Mouse (Mus musculus) limb, embryonic 12.5 days (tissue): Measurements from ENCODE around the gene Dhx40. TPM values are rescaled to one million over a fixed set of nuclear protein-coding genes. Genes with fewer than 3 reads are reported as not detected.
"Not testable (repeated sequence)": the region's sequence is repeated elsewhere in the genome, so short reads cannot be mapped to it uniquely, and the experiment has no call there.

ENCODE experiments used
- ATAC-seq: fragments of 200-750 bp; cut with Nextera tagmentation; 2 replicates; pipeline ENCODE4 v1.8.0; 2017; ENCODE audit warnings: low read depth, moderate TSS enrichment; ENCODE audit not compliant: insufficient number of reproducible peaks, insufficient read depth, low FRiP score, low TSS enrichment
- H3K27ac ChIP-seq: fragments of 300-500 bp; sonication (generic); 2 replicates; pipeline ENCODE4 v1.5.1; 2016; ENCODE audit warnings: mild to moderate bottlenecking, moderate library complexity
- H3K27me3 ChIP-seq: fragments of 300-500 bp; sonication (generic); 2 replicates; pipeline ENCODE4 v1.6.1; 2016; ENCODE audit warnings: mild to moderate bottlenecking, moderate library complexity
- H3K36me3 ChIP-seq: fragments of 300-500 bp; sonication (generic); 2 replicates; pipeline ENCODE4 v1.6.1; 2016; ENCODE audit warnings: mild to moderate bottlenecking, moderate library complexity
- H3K4me1 ChIP-seq: fragments of 300-500 bp; sonication (generic); replicated peaks from 2 replicates; pipeline ENCODE4 v1.6.1; 2016
- H3K4me2 ChIP-seq: fragments of 300-500 bp; sonication (generic); 2 replicates; pipeline ENCODE4 v1.6.1; 2016; ENCODE audit warnings: mild to moderate bottlenecking, moderate library complexity
- H3K4me3 ChIP-seq: fragments of 300-500 bp; sonication (generic); replicated peaks from 2 replicates; pipeline ENCODE4 v1.5.1; 2016; ENCODE audit warnings: mild to moderate bottlenecking
- H3K9ac ChIP-seq: fragments of 300-500 bp; sonication (generic); replicated peaks from 2 replicates; pipeline ENCODE4 v1.6.1; 2016; ENCODE audit warnings: mild to moderate bottlenecking, moderate library complexity
- H3K9me3 ChIP-seq: fragments of 300-500 bp; sonication (generic); 2 replicates; pipeline ENCODE4 v1.6.1; 2016; ENCODE audit warnings: mild to moderate bottlenecking, moderate library complexity
- WGBS: fragments of 180-500 bp; shearing (Covaris S2); methylation state at CpG from one replicate; pipeline ENCODE4 v1.1.7; 2016; 5-methylcytosine and 5-hydroxymethylcytosine counted together
- polyA plus RNA-seq: library from polyadenylated mRNA; unstranded; fragments of >200 nt; fragmentation: Nextera tagmentation; extraction: Ambion mirVana; gene quantifications from 2 replicates; pipeline ENCODE4 v1.2.1, GENCODE M21; 2016

Gene Dhx40
- polyA plus RNA-seq, 1 experiment from 2014 or later: 36.4 TPM

DNA sequence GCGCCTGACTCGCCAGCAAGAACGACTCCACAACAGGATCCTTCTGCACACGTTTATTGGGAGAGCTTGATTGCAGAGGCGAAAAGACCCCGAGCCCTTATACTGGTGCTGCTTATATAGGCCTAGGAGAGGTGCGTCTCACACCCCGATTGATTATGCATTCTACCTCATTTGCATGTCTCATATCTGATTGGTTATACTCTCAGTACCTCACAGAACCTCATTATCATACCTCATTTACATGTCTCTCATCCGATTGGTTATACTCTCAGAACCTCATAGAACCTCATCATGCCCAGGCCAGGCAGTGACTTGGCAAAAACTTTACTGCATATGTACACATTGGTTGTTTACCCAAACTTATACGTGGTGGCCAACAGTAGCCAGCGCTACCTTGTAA is 44.4 kb downstream of the Dhx40 start:
- H3K36me3 ChIP-seq, H3K4me1 ChIP-seq, H3K9me3 ChIP-seq, H3K27me3 ChIP-seq, H3K4me3 ChIP-seq, H3K9ac ChIP-seq, ATAC-seq, H3K4me2 ChIP-seq, H3K27ac ChIP-seq: not testable (repeated sequence)
- 90% methylated on average over 11 of the region's 11 CpGs for WGBS

DNA sequence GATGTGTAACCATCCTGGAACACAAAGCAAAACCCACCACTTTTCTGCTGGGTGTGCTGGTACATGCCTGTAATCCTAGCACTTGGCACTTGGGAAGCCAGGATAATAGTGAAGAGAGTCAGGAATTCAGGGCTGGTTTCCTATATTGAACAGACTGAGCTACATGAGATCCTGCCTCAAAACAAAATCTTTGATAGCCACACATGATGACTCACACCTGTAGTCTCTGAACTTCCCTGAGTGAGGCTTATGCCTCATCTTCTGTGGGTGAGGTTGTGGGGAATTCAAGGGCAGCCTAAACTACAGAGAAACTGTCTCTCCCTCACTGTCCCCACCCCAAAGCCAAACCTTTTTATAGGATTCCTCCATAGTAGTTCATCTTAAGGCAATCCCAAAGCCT is 47.2 kb downstream of the Dhx40 start:
- Histone ChIP-seq H3K9me3 (no peaks in the 10 kb centered on the region), H3K27ac (no peak overlapping the region), H3K4me3 (no peak overlapping the region), H3K36me3 (no peaks in the 10 kb centered on the region), H3K4me2 (no peak overlapping the region), H3K4me1 (peaks cover 13% of the 10 kb centered on the region), H3K27me3 (no peaks in the 10 kb centered on the region), H3K9ac (no peak overlapping the region)
- ATAC-seq: no peak

DNA sequence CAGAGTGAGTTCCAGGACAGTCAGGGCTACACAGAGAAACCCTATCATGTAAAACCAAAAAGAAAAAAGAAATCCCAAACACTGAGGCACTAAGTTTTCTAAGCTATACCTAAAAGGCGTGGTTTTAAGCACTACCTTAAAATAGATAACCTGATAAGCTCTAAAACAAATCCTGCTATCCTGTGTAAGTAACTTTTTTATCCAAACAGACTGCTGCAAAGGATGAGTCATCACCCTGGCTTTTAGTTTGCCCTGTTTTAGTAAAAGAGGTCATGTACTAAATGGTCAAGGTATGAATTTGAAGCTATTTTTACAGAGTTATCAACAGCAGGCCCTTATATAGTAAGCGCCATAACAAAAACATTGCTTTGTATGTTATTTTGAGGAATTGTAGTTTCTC is 47.7 kb downstream of the Dhx40 start:
- Histone ChIP-seq H3K4me3 (no peak overlapping the region), H3K9me3 (no peaks in the 10 kb centered on the region), H3K4me1 (peaks cover 16% of the 10 kb centered on the region), H3K4me2 (no peak overlapping the region), H3K27ac (no peak overlapping the region), H3K9ac (no peak overlapping the region), H3K27me3 (no peaks in the 10 kb centered on the region), H3K36me3 (no peaks in the 10 kb centered on the region)
- WGBS: 95% methylated on average over 2 of the region's 2 CpGs
- no peak for ATAC-seq

DNA sequence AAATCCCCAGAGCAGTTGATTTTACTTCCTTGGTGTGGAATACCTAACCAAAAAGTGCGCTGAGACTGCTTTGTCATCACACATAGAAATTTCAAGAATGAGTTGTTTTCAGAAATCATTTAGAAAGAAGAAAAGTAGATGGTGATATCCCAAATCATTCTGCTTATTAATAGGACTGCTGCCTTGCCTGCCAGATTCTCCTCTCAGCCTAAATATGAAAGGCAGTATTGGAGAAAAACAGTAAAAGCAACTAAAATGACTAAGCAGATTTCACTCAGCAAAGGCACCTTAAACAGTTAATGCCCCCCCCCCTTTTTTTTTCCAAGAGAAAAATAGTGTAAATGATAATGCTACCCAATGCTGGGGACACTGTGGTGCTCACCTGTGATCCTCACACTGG is 48.3 kb downstream of the Dhx40 start:
- peaks cover 16% of the 10 kb centered on the region for H3K4me1 ChIP-seq
- H3K27ac ChIP-seq: no peak overlapping the region
- no peaks in the 10 kb centered on the region for H3K9me3 ChIP-seq
- 91% methylated on average over 1 of the region's 1 CpGs for WGBS
- H3K27me3 ChIP-seq: no peaks in the 10 kb centered on the region
- peak overlapping the region; percentile 75; the same call in 1 of the 2 replicates for H3K4me2 ChIP-seq
- ATAC-seq: no peak
- H3K36me3 ChIP-seq: no peaks in the 10 kb centered on the region
- H3K9ac ChIP-seq: no peak overlapping the region
- H3K4me3 ChIP-seq: no peak overlapping the region

DNA sequence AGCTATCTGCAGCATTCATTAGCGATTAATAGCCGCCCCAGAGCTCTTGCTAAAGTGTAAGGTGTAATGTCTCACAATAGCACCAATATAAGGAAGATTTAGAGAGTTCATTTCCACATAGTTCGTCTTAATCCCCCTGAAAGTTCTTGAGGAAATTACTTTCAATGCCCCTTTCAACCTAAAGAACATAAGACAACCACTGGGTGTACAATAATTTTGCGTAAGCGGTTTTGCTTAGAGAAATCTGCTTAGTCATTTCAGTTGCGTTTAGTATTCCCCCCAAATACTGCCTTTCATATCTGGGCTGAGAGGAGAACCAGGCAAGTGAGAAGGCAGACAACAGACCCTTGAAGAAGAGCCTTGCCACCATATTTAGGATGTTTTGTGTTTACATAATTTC is 49.0 kb downstream of the Dhx40 start:
- 36% methylated on average over 6 of the region's 6 CpGs for WGBS
- ATAC-seq: no peak

DNA sequence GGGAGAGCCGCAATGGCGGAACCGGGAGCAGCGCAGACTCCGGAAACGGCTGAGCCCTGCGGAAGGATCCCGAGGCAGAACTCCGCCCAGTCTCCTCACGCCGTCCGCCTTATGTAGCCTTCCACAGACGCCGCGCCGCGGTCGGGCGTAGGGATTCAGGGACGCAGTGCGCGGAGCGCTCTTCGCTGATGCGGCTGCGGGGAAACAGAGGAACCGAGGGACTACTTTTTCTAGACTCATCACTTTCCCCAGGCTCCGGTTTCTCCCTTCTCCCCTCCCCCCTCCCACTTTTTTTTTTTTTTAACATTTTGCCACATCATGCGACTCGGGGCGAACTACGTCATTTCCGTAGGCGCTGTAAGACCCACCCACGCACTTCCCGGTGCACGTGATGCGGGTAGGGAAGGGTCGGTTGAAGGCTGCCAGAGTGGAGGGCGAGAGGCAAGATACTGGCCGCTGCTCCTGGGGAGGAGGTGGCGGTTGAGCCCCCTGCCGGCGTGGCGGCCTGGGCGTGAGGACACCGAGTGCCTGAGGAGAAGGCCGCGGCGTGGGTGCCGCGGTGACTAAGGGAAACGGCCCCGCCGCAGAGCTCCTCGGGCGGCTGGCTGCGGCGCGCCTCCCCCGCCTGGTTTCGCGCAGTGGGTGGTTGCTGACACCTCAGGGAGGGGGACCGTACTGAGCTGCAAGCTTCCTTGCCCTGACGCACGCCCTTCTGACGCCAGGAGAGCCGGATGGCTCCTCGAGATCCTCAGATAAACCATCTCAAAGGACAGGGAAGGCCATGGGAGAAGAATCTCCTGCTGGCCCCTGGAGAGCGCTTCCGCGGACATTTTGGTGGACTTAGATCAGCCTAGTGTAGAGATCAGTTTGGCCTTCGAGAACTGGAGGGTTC is 49.8 kb downstream of the Dhx40 start, which contains the start of gene Cltc:
Cltc (minus strand) TSS at position 86 of the 892 bp plus-strand sequence.
- H3K27ac ChIP-seq: peak within 1 kb of the TSS; percentile 96
- no peaks in the 10 kb centered on the region for H3K9me3 ChIP-seq
- WGBS: under 1% methylated on average over 73 of the region's 73 CpGs
- H3K27me3 ChIP-seq: no peaks in the 10 kb centered on the region
- H3K4me1 ChIP-seq: peaks cover 20% of the 10 kb centered on the region
- ATAC-seq: peak; percentile 97
- H3K36me3 ChIP-seq: 0 out of 2 replicates have a peak, but pooled peaks cover 10% of the 10 kb centered on the region
- peak within 1 kb of the TSS; percentile 93 for H3K4me2 ChIP-seq
- peak within 1 kb of the TSS; percentile 91 for H3K9ac ChIP-seq
- peak within 1 kb of the TSS; percentile 97 for H3K4me3 ChIP-seq

More for the DNA sequence above, 49.0 kb downstream of the Dhx40 start:
- Histone ChIP-seq H3K36me3 (0 out of 2 replicates have a peak, but pooled peaks cover 6% of the 10 kb centered on the region), H3K27ac (peak overlapping the region; percentile 96), H3K9me3 (no peaks in the 10 kb centered on the region), H3K4me2 (peak overlapping the region; percentile 75), H3K4me3 (peak overlapping the region; percentile 97), H3K4me1 (peaks cover 20% of the 10 kb centered on the region), H3K9ac (peak overlapping the region; percentile 91), H3K27me3 (no peaks in the 10 kb centered on the region)

DNA sequence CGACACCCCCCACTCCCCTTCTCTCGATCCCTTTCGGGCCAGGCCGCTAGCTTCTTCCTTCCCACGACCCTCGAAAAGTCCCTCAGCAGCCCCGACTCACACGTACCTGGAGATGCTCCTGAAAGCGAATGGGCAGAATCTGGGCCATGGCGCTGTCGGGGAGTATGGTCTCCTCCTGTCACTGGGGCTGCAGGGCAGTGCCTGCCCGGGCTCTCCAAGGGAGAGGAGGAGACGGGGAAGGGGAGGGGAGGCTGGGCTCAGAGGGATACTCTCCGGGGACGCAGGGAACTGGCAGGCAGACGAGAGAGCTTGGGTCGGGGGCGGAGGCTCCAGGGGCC is 50.4 kb downstream of the Dhx40 start:
- 1% methylated on average over 18 of the region's 18 CpGs for WGBS
- H3K27ac ChIP-seq: peak overlapping the region; percentile 96
- peak overlapping the region; percentile 91 for H3K9ac ChIP-seq
- no peaks in the 10 kb centered on the region for H3K27me3 ChIP-seq
- no peaks in the 10 kb centered on the region for H3K9me3 ChIP-seq
- peak overlapping the region; percentile 97 for H3K4me3 ChIP-seq
- H3K4me2 ChIP-seq: peak overlapping the region; percentile 93
- ATAC-seq: peak; percentile 43
- peaks cover 20% of the 10 kb centered on the region for H3K4me1 ChIP-seq
- 0 out of 2 replicates have a peak, but pooled peaks cover 10% of the 10 kb centered on the region for H3K36me3 ChIP-seq

DNA sequence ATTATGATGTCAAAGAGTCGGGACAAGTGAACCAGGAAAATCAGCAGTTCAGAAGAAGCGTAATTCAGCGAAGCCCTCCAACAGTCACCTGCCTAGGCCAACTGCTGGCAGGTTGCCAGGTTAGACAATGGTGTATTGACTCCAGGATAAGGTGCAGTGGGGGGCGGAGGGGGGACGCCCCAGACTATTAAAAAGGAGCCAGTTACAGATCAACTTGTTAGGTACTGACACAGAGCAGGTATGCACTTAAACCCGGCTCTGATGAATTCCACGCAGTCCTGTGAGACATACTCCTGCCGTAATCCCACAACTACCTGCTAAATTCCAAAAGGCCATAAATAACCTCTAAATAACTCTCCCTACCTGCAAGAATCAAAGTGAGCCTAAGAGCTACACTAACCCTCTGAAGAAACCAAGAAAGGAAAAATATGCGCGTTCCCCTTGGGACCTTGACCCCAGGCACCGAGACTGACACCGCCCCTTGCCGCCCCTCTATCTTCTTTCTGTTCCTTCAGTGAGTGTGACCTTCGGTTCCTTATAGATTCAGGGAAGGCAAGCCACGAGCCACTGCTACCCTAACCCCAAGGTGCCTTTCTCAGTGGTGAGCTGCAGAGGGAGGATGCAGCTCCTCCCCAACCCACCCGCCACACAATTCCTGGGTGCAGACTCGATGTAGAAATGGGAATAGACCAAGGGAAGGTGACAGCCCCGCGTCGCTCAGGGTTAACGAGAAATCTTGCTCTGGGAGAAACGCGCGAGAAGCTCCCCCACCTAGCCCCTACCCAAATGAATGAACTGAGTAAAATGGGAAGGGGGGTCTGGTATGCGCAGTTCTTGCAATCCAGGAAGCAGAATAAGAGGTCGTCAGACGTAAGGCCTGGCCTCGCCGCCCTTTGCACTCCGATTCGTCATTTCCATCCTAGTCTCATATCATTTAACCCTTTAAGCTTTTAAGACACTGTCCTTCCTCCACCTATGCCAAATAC is 51.1 kb downstream of the Dhx40 start:
- H3K4me2 ChIP-seq: peak overlapping the region; percentile 93
- WGBS: 4% methylated on average over 31 of the region's 31 CpGs
- peak overlapping the region; percentile 96 for H3K27ac ChIP-seq
- peaks cover 20% of the 10 kb centered on the region for H3K4me1 ChIP-seq
- H3K4me3 ChIP-seq: peak overlapping the region; percentile 97
- H3K27me3 ChIP-seq: no peaks in the 10 kb centered on the region
- ATAC-seq: no peak; the same call in 1 of the 2 replicates
- H3K9ac ChIP-seq: peak overlapping the region; percentile 91
- H3K9me3 ChIP-seq: no peaks in the 10 kb centered on the region
- H3K36me3 ChIP-seq: 0 out of 2 replicates have a peak, but pooled peaks cover 10% of the 10 kb centered on the region

DNA sequence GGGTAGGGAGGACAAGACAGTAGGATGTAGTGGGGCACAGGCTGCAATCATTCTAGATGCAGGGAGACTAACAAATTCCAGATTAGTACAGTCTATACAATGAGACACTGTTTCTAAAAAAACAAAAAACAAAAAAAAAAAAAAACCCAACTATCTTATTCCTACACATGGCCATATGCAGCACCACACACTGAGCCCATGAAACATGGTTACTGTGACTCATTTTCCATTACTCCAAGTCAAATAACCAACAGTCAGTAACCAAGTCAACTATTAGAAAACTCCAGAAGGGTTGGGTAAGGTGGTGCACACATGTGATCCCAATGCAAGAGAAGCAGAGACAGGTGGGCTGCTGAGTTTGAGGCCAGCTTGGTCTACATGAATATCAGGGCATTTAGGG is 55.1 kb downstream of the Dhx40 start:
- H3K4me3 ChIP-seq: no peak overlapping the region
- H3K9me3 ChIP-seq: no peaks in the 10 kb centered on the region
- no peak overlapping the region for H3K9ac ChIP-seq
- H3K27me3 ChIP-seq: no peaks in the 10 kb centered on the region
- peaks cover 15% of the 10 kb centered on the region; the same call in 1 of the 2 replicates for H3K36me3 ChIP-seq
- no peak overlapping the region for H3K4me2 ChIP-seq
- peaks cover 14% of the 10 kb centered on the region for H3K4me1 ChIP-seq
- ATAC-seq: no peak
- H3K27ac ChIP-seq: no peak overlapping the region

DNA sequence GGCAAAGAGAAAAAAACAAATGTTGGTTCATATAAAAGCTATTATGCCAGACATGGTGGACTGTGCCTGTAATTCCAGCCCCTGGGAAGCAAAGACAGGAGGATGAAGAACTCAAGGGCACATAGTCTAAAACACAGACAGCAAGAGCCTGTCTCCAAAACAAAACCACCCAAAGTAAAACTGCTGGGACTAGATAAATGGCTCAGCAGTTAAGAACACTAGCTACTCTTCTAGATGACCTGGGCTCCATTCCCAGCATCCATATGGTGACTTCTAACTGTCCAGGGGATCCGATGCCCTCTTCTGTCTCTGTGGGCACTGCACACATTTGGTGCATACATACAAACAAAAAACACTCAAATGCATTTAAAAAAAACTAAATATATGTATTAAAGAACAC is 56.5 kb downstream of the Dhx40 start:
- Histone ChIP-seq H3K9me3 (no peaks in the 10 kb centered on the region), H3K27me3 (no peaks in the 10 kb centered on the region), H3K9ac (no peak overlapping the region), H3K4me1 (peaks cover 11% of the 10 kb centered on the region), H3K4me3 (no peak overlapping the region), H3K27ac (no peak overlapping the region), H3K4me2 (no peak overlapping the region), H3K36me3 (peaks cover 15% of the 10 kb centered on the region; the same call in 1 of the 2 replicates)
- 94% methylated on average over 1 of the region's 1 CpGs for WGBS
- no peak for ATAC-seq
